Mouse (Mus musculus) midbrain, embryonic 13.5 days (tissue): ENCODE measurements around the gene Hps3. TPM values are rescaled to one million over a fixed set of nuclear protein-coding genes. Genes with fewer than 3 reads are reported as not detected.
"Not testable (repeated sequence)": the region's sequence is repeated elsewhere in the genome, so short reads cannot be mapped to it uniquely, and the experiment has no call there.

Experiments
- ATAC-seq: fragments of 200-750 bp; cut with Nextera tagmentation; 2 replicates; pipeline ENCODE4 v1.8.0; 2017; ENCODE audit warnings: mild to moderate bottlenecking, moderate TSS enrichment, moderate library complexity
- H3K27ac ChIP-seq: fragments of 300-500 bp; sonication (generic); 2 replicates; pipeline ENCODE4 v1.5.1; 2015; ENCODE audit warnings: inconsistent platforms, mild to moderate bottlenecking, moderate library complexity
- H3K27me3 ChIP-seq: fragments of 300-500 bp; sonication (generic); 2 replicates; pipeline ENCODE4 v1.6.1; 2015; ENCODE audit warnings: mild to moderate bottlenecking, inconsistent platforms
- H3K36me3 ChIP-seq: fragments of 300-500 bp; sonication (generic); 2 replicates; pipeline ENCODE4 v1.6.1; 2015; ENCODE audit warnings: mild to moderate bottlenecking, inconsistent platforms
- H3K4me1 ChIP-seq: fragments of 300-500 bp; sonication (generic); replicated peaks from 2 replicates; pipeline ENCODE4 v1.6.1; 2015; ENCODE audit warnings: inconsistent platforms
- H3K4me2 ChIP-seq: fragments of 300-500 bp; sonication (generic); replicated peaks from 2 replicates; pipeline ENCODE4 v1.6.1; 2015; ENCODE audit warnings: moderate library complexity, mild to moderate bottlenecking, inconsistent platforms
- H3K4me3 ChIP-seq: fragments of 300-500 bp; sonication (generic); replicated peaks from 2 replicates; pipeline ENCODE4 v1.5.1; 2015; ENCODE audit warnings: mild to moderate bottlenecking, inconsistent platforms
- H3K9ac ChIP-seq: fragments of 300-500 bp; sonication (generic); replicated peaks from 2 replicates; pipeline ENCODE4 v1.6.1; 2015; ENCODE audit warnings: mild to moderate bottlenecking, inconsistent platforms
- H3K9me3 ChIP-seq: fragments of 300-500 bp; sonication (generic); 2 replicates; pipeline ENCODE4 v1.6.1; 2016; ENCODE audit warnings: mild to moderate bottlenecking, inconsistent platforms
- WGBS: fragments of 180-500 bp; shearing (Covaris S2); methylation state at CpG from one replicate; pipeline ENCODE4 v1.1.7; 2015; 5-methylcytosine and 5-hydroxymethylcytosine counted together
- polyA plus RNA-seq: library from polyadenylated mRNA; unstranded; fragments of >200 nt; fragmentation: Nextera tagmentation; extraction: Ambion mirVana; gene quantifications from 2 replicates; pipeline ENCODE4 v1.2.1, GENCODE M21; 2015

Gene Hps3
- polyA plus RNA-seq = 11.4 and 11.9 TPM in 2 replicates

- peak within 1 kb of the TSS; percentile 79 for H3K4me3 ChIP-seq
- peak; percentile 100 for ATAC-seq
- no peaks in the 10 kb centered on the region for H3K36me3 ChIP-seq
- WGBS = under 1% methylated on average over 47 of the region's 47 CpGs
- H3K9ac ChIP-seq = peak within 1 kb of the TSS; percentile 80
- H3K4me2 ChIP-seq = peak within 1 kb of the TSS; percentile 78
- H3K4me1 ChIP-seq = peaks cover 12% of the 10 kb centered on the region
- H3K9me3 ChIP-seq = no peaks in the 10 kb centered on the region
- no peaks in the 10 kb centered on the region for H3K27me3 ChIP-seq
- peak within 1 kb of the TSS; percentile 72 for H3K27ac ChIP-seq
Measured at GRCm38 (mm10) chr3:20034719-20035404, at the start of gene Hps3. Gene Hps3 (minus strand): TSS chr3:20035315.

DNA sequence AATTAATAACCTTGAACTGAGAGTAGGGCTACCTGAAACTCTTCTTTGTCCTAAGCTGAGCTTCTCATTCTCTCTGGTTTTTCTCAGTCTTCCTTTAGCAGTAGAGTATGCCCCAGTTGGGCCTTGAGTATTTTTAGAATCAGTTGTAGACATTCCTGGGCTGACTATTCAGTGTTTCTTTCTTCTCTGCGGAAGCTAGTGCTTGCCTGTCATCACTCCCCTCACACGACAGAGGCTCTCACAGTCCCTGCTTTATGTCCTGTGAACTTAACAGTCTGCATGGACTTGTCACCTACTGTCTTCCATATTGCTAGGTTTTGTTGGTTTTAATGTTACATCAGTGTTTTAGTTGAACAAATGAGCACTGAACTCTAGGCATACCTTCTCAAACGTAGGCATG lies 47.0 kb upstream of the Hps3 start:
- ATAC-seq = no peak
- no peaks in the 10 kb centered on the region for H3K4me1 ChIP-seq
- no peaks in the 10 kb centered on the region for H3K27me3 ChIP-seq
- peaks cover 47% of the 10 kb centered on the region for H3K36me3 ChIP-seq
- no peak overlapping the region for H3K4me2 ChIP-seq
- no peaks in the 10 kb centered on the region for H3K9me3 ChIP-seq
- H3K27ac ChIP-seq = no peak overlapping the region
- WGBS = 89% methylated on average over 3 of the region's 3 CpGs
- H3K9ac ChIP-seq = no peak overlapping the region
- no peak overlapping the region for H3K4me3 ChIP-seq

DNA sequence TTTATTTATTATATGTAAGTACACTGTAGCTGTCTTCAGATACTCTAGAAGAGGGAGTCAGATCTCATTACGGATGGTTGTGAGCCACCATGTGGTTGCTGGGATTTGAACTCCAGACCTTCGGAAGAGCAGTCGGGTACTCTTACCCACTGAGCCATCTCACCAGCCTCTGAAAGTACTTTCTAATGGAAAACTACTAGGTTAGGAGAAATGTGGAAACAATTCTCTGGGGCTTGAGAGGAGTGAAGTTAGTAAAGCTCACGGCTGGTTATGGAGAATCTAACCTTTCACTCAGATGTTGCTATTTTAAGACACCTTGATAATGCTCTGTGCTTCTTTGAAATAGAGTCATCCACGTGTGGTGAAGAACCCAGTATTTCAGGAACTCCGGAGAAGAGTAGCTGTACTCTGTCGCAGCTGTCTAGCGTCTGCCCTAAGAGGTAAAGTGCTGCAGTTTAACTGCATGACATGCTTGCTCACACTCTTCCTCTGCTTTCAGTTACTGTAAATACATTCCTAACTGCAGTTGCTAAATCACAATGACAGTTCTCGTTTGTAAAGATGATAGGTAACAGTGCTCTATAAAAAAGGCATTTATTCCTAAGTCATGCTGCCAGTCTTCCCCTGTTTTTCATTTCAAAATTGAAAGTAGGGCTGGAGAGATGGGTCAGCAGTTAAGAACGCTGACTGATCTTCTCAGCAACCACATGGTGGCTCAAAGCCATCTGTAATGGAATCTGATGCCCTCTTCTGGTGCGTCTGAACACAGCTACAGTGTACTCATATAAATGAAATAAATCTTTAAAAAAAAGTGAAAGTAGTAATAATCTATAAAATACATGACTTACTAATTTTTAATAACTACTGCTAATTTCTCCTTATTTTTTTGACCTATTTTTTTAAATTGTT lies 41.3 kb upstream of the Hps3 start:
- H3K36me3 ChIP-seq = peaks cover 44% of the 10 kb centered on the region
- no peaks in the 10 kb centered on the region for H3K4me1 ChIP-seq
- no peak overlapping the region for H3K9ac ChIP-seq
- no peak for ATAC-seq
- no peaks in the 10 kb centered on the region for H3K27me3 ChIP-seq
- no peak overlapping the region for H3K4me2 ChIP-seq
- 90% methylated on average over 11 of the region's 11 CpGs for WGBS
- no peak overlapping the region for H3K4me3 ChIP-seq
- no peaks in the 10 kb centered on the region for H3K9me3 ChIP-seq
- no peak overlapping the region for H3K27ac ChIP-seq

- Histone ChIP-seq H3K27me3 (no peaks in the 10 kb centered on the region), H3K27ac (0 out of 2 replicates have a peak overlapping the region, but pooled peaks have one; percentile 83), H3K9ac (peak overlapping the region; percentile 70), H3K4me2 (peak overlapping the region; percentile 63), H3K36me3 (peaks cover 9% of the 10 kb centered on the region), H3K4me1 (peaks cover 10% of the 10 kb centered on the region), H3K4me3 (peak overlapping the region; percentile 59), H3K9me3 (no peaks in the 10 kb centered on the region)
- ATAC-seq = no peak
- WGBS = under 1% methylated on average over 6 of the region's 9 CpGs
Measured at GRCm38 (mm10) chr3:20058197-20058541, 23.1 kb upstream of the Hps3 start.

DNA sequence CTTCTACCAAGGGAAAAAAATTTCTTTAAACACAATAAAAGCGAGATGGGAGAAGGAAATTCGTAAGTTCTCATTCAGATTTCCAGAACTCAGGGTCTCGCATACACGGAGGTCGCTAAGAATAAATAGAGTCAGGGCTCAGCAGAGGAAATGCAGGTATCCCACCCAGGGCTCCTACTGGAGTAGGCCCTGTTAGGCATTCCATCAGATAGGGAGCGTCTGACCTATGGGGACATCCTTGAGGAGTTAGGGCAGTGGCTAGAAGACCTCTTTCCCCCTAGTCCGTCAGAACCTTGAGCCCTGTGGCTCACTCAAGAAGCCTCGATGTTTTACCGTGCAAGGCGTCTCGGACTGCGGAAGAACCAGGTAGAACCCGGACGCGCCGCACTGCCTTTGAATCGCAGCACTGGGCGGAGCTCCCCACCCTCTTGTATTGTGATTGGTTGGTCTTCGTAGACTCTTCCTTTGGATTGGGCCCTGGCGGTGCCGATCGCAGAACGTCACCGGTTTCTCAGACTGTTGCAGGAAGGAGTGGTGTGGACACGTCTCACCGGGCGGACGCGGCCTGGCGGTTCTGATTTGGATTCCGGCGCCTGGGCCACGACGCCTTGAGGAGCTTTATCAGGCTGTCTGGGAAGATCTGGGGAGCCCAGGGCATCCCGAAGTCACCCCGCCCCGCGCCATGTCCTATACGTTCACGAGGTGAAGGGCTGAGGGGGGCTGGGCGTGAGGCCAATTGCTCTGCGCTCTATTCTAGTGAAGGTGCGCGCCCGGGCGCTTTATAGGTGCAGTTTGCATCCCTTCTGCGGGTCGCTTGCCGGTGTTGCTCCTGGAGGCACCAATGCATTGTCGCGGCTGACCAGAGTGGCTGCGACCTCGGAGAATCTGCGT lies 22.4 kb upstream of the Hps3 start, which contains the start of gene Hltf:
Gene Hltf (plus strand): TSS at position 506 of the 891 bp plus-strand sequence.
- peak within 1 kb of the TSS; percentile 59 for H3K4me3 ChIP-seq
- under 1% methylated on average over 48 of the region's 54 CpGs for WGBS
- H3K27me3 ChIP-seq = no peaks in the 10 kb centered on the region
- peaks cover 10% of the 10 kb centered on the region for H3K4me1 ChIP-seq
- no peaks in the 10 kb centered on the region for H3K9me3 ChIP-seq
- peak within 1 kb of the TSS; percentile 63 for H3K4me2 ChIP-seq
- peak; percentile 100 for ATAC-seq
- H3K27ac ChIP-seq = peak within 1 kb of the TSS; percentile 83
- H3K36me3 ChIP-seq = peaks cover 5% of the 10 kb centered on the region
- H3K9ac ChIP-seq = peak within 1 kb of the TSS; percentile 71

DNA sequence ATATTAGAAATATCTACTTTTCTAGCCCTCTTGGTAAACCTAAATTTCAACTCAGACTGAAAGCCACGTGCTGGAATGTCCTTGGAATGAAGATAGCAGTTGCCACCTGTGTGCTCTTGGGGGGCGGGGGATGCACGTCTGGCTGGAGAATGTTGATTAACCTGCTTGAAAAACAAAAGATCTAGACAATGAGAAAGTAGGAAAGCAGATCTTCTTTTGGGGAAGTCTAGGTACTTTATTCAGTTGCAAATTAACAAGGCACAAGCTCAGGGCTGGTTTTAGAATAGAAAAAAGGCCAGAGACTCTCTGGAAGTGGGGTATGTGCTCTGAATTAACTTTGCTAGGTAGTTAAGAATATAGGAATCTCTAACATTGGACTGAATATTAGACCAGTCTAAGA lies 9.6 kb upstream of the Hps3 start:
- H3K27me3 ChIP-seq, H3K4me2 ChIP-seq, H3K27ac ChIP-seq, H3K4me3 ChIP-seq, H3K36me3 ChIP-seq, H3K9me3 ChIP-seq, ATAC-seq, H3K4me1 ChIP-seq, H3K9ac ChIP-seq: not testable (repeated sequence)
- 68% methylated on average over 3 of the region's 3 CpGs for WGBS

- ATAC-seq, H3K27me3 ChIP-seq, H3K4me2 ChIP-seq, H3K9ac ChIP-seq, H3K4me1 ChIP-seq, H3K4me3 ChIP-seq, H3K36me3 ChIP-seq, H3K9me3 ChIP-seq, H3K27ac ChIP-seq: not testable (repeated sequence)
- WGBS = 93% methylated on average over 7 of the region's 7 CpGs
Measured at GRCm38 (mm10) chr3:20041461-20041860, 6.3 kb upstream of the Hps3 start.

DNA sequence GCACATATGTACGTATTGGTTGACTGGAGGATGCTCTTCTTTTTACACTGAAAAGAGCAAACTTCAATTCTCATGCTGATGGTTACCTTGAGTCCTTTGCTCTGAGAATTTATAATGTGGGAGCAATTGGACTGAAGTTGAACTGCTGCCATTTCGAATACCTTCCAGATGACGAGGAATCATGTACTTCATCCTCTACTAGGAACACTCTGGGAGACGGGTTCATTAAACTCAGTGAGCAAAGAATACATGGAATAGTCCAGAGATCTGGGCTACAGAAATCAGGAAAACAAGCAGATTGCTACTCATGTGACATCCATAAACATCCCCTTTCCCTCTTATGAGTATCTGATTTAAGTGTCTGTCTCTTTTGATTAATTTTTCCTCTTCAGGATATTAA lies 954 bp upstream of the Hps3 start:
- Histone ChIP-seq H3K9me3 (no peaks in the 10 kb centered on the region), H3K27ac (no peak overlapping the region), H3K4me2 (no peak overlapping the region), H3K36me3 (no peaks in the 10 kb centered on the region), H3K9ac (no peak overlapping the region), H3K27me3 (no peaks in the 10 kb centered on the region), H3K4me1 (peaks cover 12% of the 10 kb centered on the region), H3K4me3 (no peak overlapping the region)
- no peak for ATAC-seq
- 81% methylated on average over 4 of the region's 4 CpGs for WGBS

DNA sequence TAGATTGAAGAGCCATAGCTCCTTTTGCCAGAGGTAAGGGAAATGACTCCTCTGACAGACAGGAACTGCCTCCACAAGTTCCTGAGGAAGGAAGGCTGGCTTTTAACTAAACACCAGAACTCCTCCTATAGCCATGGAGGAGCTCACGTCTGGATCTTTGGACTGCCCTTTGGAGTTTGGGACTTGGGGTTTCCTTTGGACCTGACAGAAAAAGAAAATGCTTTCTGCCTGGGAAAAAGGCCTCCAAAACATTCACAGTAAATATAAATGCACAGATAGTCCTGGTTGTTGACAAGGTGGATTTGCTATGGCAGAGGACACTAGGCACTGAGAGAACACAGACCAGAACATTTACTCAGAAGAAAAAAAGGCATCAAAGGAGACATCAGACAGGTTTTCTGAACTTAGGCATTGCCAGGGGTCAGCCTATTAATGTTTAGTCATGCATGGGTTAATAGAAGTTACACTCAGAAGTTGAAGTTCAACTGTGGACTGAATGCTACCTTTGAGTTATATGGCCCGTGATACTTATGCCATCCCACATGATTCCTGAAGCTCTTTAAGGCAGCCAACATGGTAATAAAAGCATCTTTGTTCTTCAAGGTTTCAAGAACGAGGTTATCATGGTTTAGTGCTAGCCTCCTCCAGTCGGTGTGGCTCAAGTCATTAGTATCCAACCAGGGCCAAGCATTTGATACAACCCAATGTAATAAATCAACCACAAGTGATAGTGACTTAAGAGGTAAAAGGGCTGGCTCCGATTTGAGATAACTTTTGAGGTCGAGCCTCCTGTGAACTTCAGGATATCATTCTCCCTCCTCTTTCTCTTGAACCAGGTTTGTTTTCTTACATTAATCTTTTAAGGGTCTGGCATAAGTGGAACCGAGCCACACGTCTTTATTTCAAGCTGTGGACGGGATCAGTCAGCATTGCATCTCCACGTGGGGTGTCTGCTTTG lies 1.1 kb downstream of the Hps3 start:
- peak overlapping the region; percentile 80 for H3K9ac ChIP-seq

DNA sequence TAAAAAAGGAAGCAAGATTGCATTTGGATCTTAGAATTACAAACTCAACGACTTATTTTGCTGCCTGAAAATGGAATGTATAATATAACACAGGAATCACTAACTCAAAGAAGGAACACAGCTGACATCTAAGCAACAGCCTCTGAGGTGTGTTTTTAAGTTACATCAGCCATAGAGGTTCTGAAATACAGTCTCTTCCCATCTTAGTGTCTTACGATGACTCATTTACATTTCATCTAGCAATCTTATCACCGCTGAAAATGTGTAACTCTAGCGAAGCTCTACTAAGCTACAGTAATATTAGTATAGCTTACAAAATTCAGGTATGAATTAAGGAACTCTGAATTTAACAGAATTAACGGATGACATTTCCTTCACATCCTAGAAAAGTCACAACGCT lies 4.3 kb downstream of the Hps3 start:
- ATAC-seq = no peak
- Histone ChIP-seq H3K4me1 (peaks cover 12% of the 10 kb centered on the region), H3K27me3 (no peaks in the 10 kb centered on the region), H3K36me3 (peaks cover 16% of the 10 kb centered on the region), H3K9me3 (no peaks in the 10 kb centered on the region), H3K4me3 (no peak overlapping the region), H3K9ac (no peak overlapping the region), H3K4me2 (no peak overlapping the region), H3K27ac (no peak overlapping the region)
- WGBS = 96% methylated on average over 6 of the region's 6 CpGs

More for the DNA sequence above, 1.1 kb downstream of the Hps3 start:
- no peak for ATAC-seq
- Histone ChIP-seq H3K36me3 (no peaks in the 10 kb centered on the region), H3K4me3 (peak overlapping the region; percentile 79), H3K27ac (no peak overlapping the region), H3K27me3 (no peaks in the 10 kb centered on the region), H3K4me2 (peak overlapping the region; percentile 78), H3K4me1 (peaks cover 12% of the 10 kb centered on the region), H3K9me3 (no peaks in the 10 kb centered on the region)
- 24% methylated on average over 10 of the region's 10 CpGs for WGBS

- no peak for ATAC-seq
- no peak overlapping the region for H3K27ac ChIP-seq
- no peak overlapping the region for H3K4me3 ChIP-seq
- no peak overlapping the region for H3K9ac ChIP-seq
- H3K27me3 ChIP-seq = no peaks in the 10 kb centered on the region
- no peaks in the 10 kb centered on the region for H3K9me3 ChIP-seq
- 97% methylated on average over 3 of the region's 3 CpGs for WGBS
- H3K36me3 ChIP-seq = peaks cover 36% of the 10 kb centered on the region
- H3K4me2 ChIP-seq = no peak overlapping the region
- H3K4me1 ChIP-seq = peaks cover 2% of the 10 kb centered on the region; the same call in 1 of the 2 replicates
Measured at GRCm38 (mm10) chr3:20028640-20029039, 6.5 kb downstream of the Hps3 start.
